Mouse (Mus musculus): ENCODE data around the gene Lce3b. TPM values are rescaled to one million over a fixed set of nuclear protein-coding genes. Genes with fewer than 3 reads are reported as not detected.

The Lce3b gene
- total RNA-seq (2021) = not detected

- DNase-seq = no peak
Measured at GRCm38 (mm10) chr3:92932679-92933078, at the start of gene Lce3b. TSS of gene Lce3b (plus strand) at chr3:92932979.

DNA sequence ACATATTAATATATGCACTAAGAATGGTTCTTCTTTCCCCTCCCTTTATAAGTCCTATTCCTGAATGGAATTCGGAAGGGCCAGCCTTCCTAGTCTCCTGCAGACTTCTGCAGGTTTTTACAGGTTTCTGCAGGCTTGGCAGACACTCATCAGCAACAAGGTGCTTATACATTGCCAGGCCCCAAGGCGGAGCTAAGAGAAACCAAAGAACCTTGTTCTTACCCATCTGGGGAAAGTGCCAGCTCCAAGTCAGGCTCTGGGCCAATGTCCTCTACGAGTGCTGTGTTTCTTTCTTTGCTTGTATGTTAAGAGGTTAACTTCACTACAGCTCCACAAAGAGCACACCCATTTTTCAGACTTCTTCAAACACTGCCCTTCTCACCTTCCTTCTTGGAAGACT is 38.7 kb upstream of the Lce3b start:
- no peak for DNase-seq

DNA sequence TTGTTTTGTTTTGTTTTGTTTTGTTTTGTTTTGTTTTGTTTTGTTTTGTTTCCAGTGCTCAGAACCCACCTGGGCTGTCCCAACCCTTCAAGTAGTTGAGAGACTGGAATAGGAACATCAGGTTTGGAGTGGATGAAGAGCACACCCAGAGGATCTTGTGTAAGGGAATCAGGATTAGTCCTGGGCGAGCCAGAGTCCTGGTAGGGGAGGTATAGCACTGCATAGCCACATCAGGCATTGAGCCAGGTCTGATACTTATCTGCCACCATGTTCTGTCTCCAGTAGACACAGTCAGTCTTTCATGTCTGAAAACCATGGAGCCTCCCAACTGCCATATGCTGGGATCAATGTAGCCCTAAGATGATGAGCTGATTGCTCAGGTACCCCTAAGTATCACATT is 38.3 kb upstream of the Lce3b start:
- no peak for DNase-seq

- peak; percentile 40 for DNase-seq
Measured at GRCm38 (mm10) chr3:92902992-92903391, 29.8 kb upstream of the Lce3b start.

GRCm38 (mm10) chr3:92903640-92904039 is 29.1 kb upstream of the Lce3b start:
- no peak for DNase-seq

GRCm38 (mm10) chr3:92905182-92905581 is 27.6 kb upstream of the Lce3b start:
- DNase-seq = no peak

DNA sequence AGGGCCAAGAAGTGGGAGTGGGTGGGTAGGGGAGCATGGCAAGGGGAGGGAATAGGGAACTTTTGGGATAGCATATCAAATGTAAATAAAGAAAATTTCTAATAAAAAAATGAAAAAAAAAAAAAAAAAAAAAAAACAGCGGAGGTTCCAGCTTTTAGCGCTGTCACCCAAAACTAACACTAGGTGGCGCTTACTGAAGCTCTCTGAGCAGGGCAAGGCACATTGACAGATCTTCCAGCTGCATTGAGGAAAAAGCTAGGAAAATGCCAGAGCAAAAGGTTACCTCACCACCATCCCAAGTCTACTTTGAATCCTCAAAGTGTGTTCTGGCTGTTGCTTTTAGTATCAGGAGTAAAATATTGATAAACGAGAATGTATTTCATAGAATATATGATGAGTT is 25.2 kb upstream of the Lce3b start:
- peak; percentile 30 for DNase-seq

- peak; percentile 15 for DNase-seq
Measured at GRCm38 (mm10) chr3:92920364-92920763, 12.4 kb upstream of the Lce3b start.

DNA sequence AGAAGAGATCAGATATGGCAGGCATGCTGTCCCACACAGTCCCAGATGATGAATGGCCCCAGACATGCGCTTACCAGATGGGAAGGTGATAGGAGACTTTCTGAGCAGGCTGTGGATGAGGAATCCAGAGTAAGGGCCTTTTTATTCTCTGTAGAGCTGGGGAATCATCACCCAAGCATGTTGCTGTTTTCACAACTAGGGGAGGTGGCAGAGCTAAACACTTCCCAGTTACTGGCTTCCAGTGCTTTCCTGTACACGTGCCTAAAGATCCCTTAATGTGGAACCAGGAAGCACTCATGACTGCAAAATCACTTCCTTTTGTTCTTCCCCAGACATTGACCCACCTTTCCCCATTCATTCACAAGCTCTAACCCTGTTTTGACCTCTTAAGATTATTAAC is 6.6 kb upstream of the Lce3b start, which contains the start of gene Lce3a:
Gene Lce3a, minus strand, starts transcription at position 101 of the 400 bp plus-strand sequence.
- DNase-seq = no peak

DNA sequence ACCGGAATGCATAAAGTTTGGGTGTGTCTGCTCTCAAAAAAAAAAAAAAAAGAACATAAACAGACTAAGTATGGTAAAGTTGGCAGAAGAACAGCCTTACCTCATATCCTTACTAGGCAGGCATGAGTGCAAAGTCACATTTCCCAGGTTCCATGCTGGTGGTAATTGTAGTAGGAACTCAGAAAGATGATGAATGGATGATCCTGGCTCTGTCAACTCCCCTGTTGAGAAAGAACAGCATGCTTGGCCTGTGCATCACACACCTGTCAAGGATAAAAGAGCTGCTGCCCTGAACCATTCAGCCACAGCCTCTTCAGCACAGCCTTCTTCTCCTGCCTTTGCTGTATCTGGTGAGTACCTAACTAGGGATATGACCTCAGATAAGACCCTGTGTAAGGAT is 11.4 kb downstream of the Lce3b start, which contains the start of gene Lce3c:
Gene Lce3c, plus strand, starts transcription at position 301 of the 400 bp plus-strand sequence.
- no peak for DNase-seq

GRCm38 (mm10) chr3:92957090-92957489 is 24.3 kb downstream of the Lce3b start, which contains the start of gene Lce3d:
TSS of gene Lce3d (plus strand) at chr3:92957390.
- DNase-seq = no peak

DNA sequence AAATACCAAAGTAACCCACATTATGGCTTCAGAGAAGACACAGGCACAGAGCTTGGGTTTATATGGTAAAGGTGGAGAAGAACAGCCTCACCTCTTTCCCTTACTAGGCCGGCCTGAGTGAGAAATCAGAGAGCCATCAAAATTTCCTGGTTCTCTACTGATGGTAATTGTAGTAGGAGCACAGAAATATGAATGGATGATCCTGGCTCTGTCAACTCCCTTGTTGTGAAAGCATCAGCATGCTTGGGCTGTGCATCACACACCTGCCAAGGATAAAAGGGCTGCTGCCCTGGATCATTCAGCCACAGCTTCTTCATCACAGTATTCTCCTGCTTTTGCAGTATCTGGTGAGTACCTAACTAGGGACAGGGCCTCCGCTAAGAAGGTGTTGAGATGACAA is 34.0 kb downstream of the Lce3b start, which contains the start of gene Lce3e:
Gene Lce3e, plus strand, starts transcription at position 301 of the 400 bp plus-strand sequence.
- DNase-seq = no peak

DNA sequence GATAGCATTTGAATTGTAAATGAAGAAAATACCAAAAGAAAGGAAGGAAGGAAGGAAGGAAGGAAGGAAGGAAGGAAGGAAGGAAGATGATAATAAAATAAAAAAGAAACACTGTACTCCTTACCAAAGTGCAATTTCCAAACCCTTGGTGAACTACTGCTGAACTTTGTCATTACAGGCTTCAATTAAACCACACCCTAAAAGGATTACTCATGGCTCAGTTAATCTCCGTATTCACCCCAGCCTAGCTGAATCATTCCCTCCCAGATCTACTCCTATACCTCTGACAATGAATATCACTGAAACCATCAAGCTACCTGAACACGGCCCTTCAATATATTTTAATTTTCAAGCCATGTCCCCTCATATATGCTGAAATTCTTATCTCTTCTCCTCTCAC is 45.7 kb downstream of the Lce3b start:
- no peak for DNase-seq

Other genes with a start within 250 kb of the Lce3b start
- gene Lce1d, start 245.8 kb upstream of the Lce3b start, total RNA-seq (2021) = not detected
- not detected for gene Lce1e, start 223.9 kb upstream of the Lce3b start, total RNA-seq (2021)
- not detected for gene Lce1f, start 212.6 kb upstream of the Lce3b start, total RNA-seq (2021)
- not detected for gene Gm38119, start 193.9 kb upstream of the Lce3b start, total RNA-seq (2021)
- gene Lce1g, start 180.6 kb upstream of the Lce3b start, total RNA-seq (2021) = not detected
- gene Lce1h, start 167.9 kb upstream of the Lce3b start, total RNA-seq (2021) = not detected
- not detected for gene Lce1i, start 154.1 kb upstream of the Lce3b start, total RNA-seq (2021)
- gene Lce1j, start 142.5 kb upstream of the Lce3b start, total RNA-seq (2021) = not detected
- gene Lce1k, start 125.1 kb upstream of the Lce3b start, total RNA-seq (2021) = not detected
- not detected for gene Kprp, start 105.7 kb upstream of the Lce3b start, total RNA-seq (2021)
- gene Lce1l, start 81.7 kb upstream of the Lce3b start, total RNA-seq (2021) = not detected
- not detected for gene 2310050C09Rik, start 62.8 kb upstream of the Lce3b start, total RNA-seq (2021)
- not detected for gene Lce3a, start 6.7 kb upstream of the Lce3b start, total RNA-seq (2021)
- not detected for gene Lce3c, start 11.5 kb downstream of the Lce3b start, total RNA-seq (2021)
- not detected for gene Lce3d, start 24.4 kb downstream of the Lce3b start, total RNA-seq (2021)
- gene Lce3e, start 34.1 kb downstream of the Lce3b start, total RNA-seq (2021) = not detected
- not detected for gene Lce3f, start 59.2 kb downstream of the Lce3b start, total RNA-seq (2021)
- not detected for gene Crct1, start 82.7 kb downstream of the Lce3b start, total RNA-seq (2021)
- not detected for gene Lce1m, start 86.1 kb downstream of the Lce3b start, total RNA-seq (2021)
- not detected for gene Gm4858, start 135.8 kb downstream of the Lce3b start, total RNA-seq (2021)
- not detected for gene Crnn, start 211.8 kb downstream of the Lce3b start, total RNA-seq (2021)